In the genomic region with DNA sequence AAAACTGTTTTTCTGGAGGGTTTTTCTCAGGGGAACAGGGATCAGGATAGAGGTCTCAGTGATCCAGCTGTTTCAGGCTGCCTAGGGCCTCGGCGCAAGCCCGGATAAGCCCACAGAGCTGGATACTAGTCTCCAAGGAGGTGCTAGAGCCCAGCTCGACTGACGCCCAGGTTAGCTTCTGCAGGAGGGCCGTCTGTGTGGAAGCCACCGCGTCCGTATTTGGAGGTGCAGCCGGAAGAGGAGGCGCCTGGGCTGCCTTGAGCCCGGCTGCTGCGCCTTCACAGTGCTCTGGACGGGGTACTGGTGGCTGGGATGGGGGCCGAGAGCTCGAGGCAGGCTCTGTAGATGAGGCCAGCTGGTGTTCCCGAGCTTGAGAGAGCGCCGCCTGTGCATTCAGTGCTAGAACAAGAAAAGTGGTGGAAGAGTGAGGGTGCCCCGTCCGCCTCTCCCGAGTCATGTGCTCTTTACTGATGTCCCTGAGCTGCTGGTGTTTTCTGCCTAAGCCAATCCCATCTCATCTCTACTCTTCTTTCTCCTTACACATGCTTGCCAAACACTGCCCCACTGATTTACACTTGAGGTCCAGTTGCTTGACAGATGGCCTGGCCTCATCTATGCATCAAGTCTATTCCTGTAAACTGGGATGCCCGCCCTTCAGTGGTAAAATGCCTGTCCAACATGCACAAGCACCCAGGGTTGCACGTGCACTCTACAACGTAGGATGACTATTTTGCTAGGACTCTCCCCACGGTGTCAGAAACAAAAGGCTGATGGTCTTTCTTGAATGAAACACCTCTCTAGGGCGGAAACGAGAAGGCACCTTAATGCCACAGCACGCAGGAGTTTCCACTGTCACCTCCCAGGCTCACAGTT, we compare ENCODE assay signal across 10 mouse cellular contexts. TPM values are rescaled to one million over a fixed set of nuclear protein-coding genes. Genes with fewer than 3 reads are reported as not detected.
DNase-seq lines count a peak whose midpoint lies in the region; ATAC-seq and TF ChIP-seq lines count a peak whose summit lies in the region.
"Had no signal": no experiment of that assay in that cellular context is flagged by ENCODE, and none has a peak within 500 bp of the region (broad histone marks: within the 10 kb centered on the region; RNA-seq: fewer than 3 reads in every experiment).

No protein-coding gene starts in this region.

- no peak for DNase-seq in heart, adult 18-20 months
- no peak for DNase-seq in MEL (ENCODE audit: low read depth, low spot score)
- DNase-seq in forebrain, embryonic 14.5 days (ENCODE audit: low spot score) = no peak
- peak; percentile 40 to 44 for DNase-seq in kidney, postnatal 25 days
- DNase-seq in gastrocnemius, adult 8-10 months (ENCODE audit: low spot score in 2 of 2) = no peak
- no peak for DNase-seq in adrenal gland, postnatal 25 days

- H3K27ac ChIP-seq in heart, embryonic 11.5 days (ENCODE audit: low read depth, low read length) = no peak overlapping the region
- no peak overlapping the region for H3K27ac ChIP-seq in MEL (ENCODE audit: control insufficient read depth, low read depth, low read length)
- H3K27ac ChIP-seq in forebrain, embryonic 14.5 days (ENCODE audit: low read depth, low read length) = no peak overlapping the region
- no peak overlapping the region for H3K27ac ChIP-seq in neural tube, embryonic 14.5 days (ENCODE audit: low read depth, low read length)

- TF ChIP-seq RAD21 in MEL (IDR thresholded peaks at IDR 0.05; ENCODE audit: low read depth, low read length) = no peak

- TF ChIP-seq CTCF in MEL (IDR thresholded peaks at IDR 0.05 in 2 of 3, conservative IDR thresholded peaks at IDR 0.05 in 1 of 3; ENCODE audit: control insufficient read depth in 1 of 3, insufficient read depth in 1 of 3, low read depth in 2 of 3, low read length in 3 of 3, poor library complexity in 1 of 3, severe bottlenecking in 1 of 3) = no peak

- H3K9ac ChIP-seq in heart, embryonic 11.5 days (ENCODE audit: low read depth, low read length) = peak overlapping the region; percentile 78
- H3K9ac ChIP-seq in MEL (ENCODE audit: control insufficient read depth, low read depth, low read length, poor library complexity, severe bottlenecking) = peak overlapping the region; percentile 82
- peak overlapping the region; percentile 78 for H3K9ac ChIP-seq in forebrain, embryonic 14.5 days (ENCODE audit: low read length)
- peak overlapping the region; percentile 63 for H3K9ac ChIP-seq in neural tube, embryonic 14.5 days (replicated peaks; ENCODE audit: low read depth, low read length)

- peaks cover 37% of the 10 kb centered on the region for H3K4me1 ChIP-seq in heart, embryonic 11.5 days (ENCODE audit: control insufficient read depth, insufficient read depth, low read length)
- H3K4me1 ChIP-seq in MEL (ENCODE audit: control insufficient read depth in 1 of 2, insufficient read depth in 2 of 2, low read length in 2 of 2) = peaks cover 0 to 38% of the 10 kb centered on the region in 2 experiments; a peak in 2 of 4 replicates
- peaks cover 39% of the 10 kb centered on the region for H3K4me1 ChIP-seq in forebrain, embryonic 14.5 days (ENCODE audit: control insufficient read depth, insufficient read depth, low read length)
- H3K4me1 ChIP-seq in neural tube, embryonic 14.5 days (ENCODE audit: control insufficient read depth, insufficient read depth, low read length) = peaks cover 51% of the 10 kb centered on the region

- no peak for TF ChIP-seq EP300 in MEL (IDR thresholded peaks at IDR 0.05; ENCODE audit: low read depth in 1 of 2, low read length in 2 of 2)

- peak overlapping the region; percentile 87 for H3K4me2 ChIP-seq in heart, embryonic 11.5 days
- H3K4me2 ChIP-seq in forebrain, embryonic 14.5 days (ENCODE audit: low read length) = peak overlapping the region; percentile 99
- H3K4me2 ChIP-seq in neural tube, embryonic 14.5 days (ENCODE audit: low read depth, low read length) = peak overlapping the region; percentile 97

- H3K9me3 ChIP-seq in heart, embryonic 11.5 days (replicated peaks; ENCODE audit: control insufficient read depth, low read length) = no peaks in the 10 kb centered on the region
- no peaks in the 10 kb centered on the region for H3K9me3 ChIP-seq in MEL (replicated peaks; ENCODE audit: insufficient read depth, low read length)
- H3K9me3 ChIP-seq in forebrain, embryonic 14.5 days (replicated peaks; ENCODE audit: control insufficient read depth, low read length) = no peaks in the 10 kb centered on the region
- no peaks in the 10 kb centered on the region for H3K9me3 ChIP-seq in neural tube, embryonic 14.5 days (ENCODE audit: control insufficient read depth, low read length)

- no peaks in the 10 kb centered on the region for H3K36me3 ChIP-seq in heart, embryonic 11.5 days (ENCODE audit: control insufficient read depth, insufficient read depth, low read length)
- H3K36me3 ChIP-seq in MEL (ENCODE audit: control insufficient read depth in 1 of 2, insufficient read depth in 2 of 2, low read length in 2 of 2) = peaks cover 0 to 20% of the 10 kb centered on the region in 2 experiments; a peak in 2 of 4 replicates
- peaks cover 12% of the 10 kb centered on the region for H3K36me3 ChIP-seq in forebrain, embryonic 14.5 days (ENCODE audit: control insufficient read depth, insufficient read depth, low read length)
- no peaks in the 10 kb centered on the region; the same call in 1 of the 2 replicates for H3K36me3 ChIP-seq in neural tube, embryonic 14.5 days (ENCODE audit: control insufficient read depth, insufficient read depth, low read length)

- H3K4me3 ChIP-seq in heart, embryonic 11.5 days (ENCODE audit: low read depth, low read length) = peak overlapping the region; percentile 67
- H3K4me3 ChIP-seq in MEL (ENCODE audit: control insufficient read depth in 1 of 2, insufficient read depth in 1 of 2, low read depth in 2 of 2, low read length in 2 of 2) = peak overlapping the region; percentile 66 to 89
- peak overlapping the region; percentile 99 for H3K4me3 ChIP-seq in forebrain, embryonic 14.5 days (ENCODE audit: low read depth, low read length)
- peak overlapping the region; percentile 76 for H3K4me3 ChIP-seq in neural tube, embryonic 14.5 days (ENCODE audit: low read depth, low read length)

- ATAC-seq in heart, embryonic 11.5 days (replicated peaks; ENCODE audit: insufficient number of reproducible peaks, low FRiP score, low TSS enrichment) = no peak
- ATAC-seq in forebrain, embryonic 14.5 days = no peak
- ATAC-seq in neural tube, embryonic 14.5 days (ENCODE audit: low read depth) = no peak

- peaks cover 34% of the 10 kb centered on the region for H3K79me2 ChIP-seq in MEL (ENCODE audit: control insufficient read depth, insufficient read depth, low read length, poor library complexity)

- 75% methylated on average over 29 of the region's 29 CpGs for WGBS in heart, embryonic 11.5 days (ENCODE audit: insufficient replicate concordance)
- WGBS in forebrain, embryonic 14.5 days = 72% methylated on average over 29 of the region's 29 CpGs
- 75% methylated on average over 29 of the region's 29 CpGs for WGBS in neural tube, embryonic 14.5 days

- H3K27me3 ChIP-seq in heart, embryonic 11.5 days (ENCODE audit: control insufficient read depth, insufficient read depth, low read length) = no peaks in the 10 kb centered on the region
- H3K27me3 ChIP-seq in MEL (ENCODE audit: control insufficient read depth in 1 of 2, insufficient read depth in 2 of 2, low read length in 2 of 2) = no peaks in the 10 kb centered on the region
- no peaks in the 10 kb centered on the region for H3K27me3 ChIP-seq in forebrain, embryonic 14.5 days (replicated peaks; ENCODE audit: control insufficient read depth, insufficient read depth, low read length)
- no peaks in the 10 kb centered on the region for H3K27me3 ChIP-seq in neural tube, embryonic 14.5 days (ENCODE audit: control insufficient read depth, insufficient read depth, low read length)
- H3K27me3 ChIP-seq: Patski had no signal

- no peak for TF ChIP-seq POLR2A in MEL (IDR thresholded peaks at IDR 0.05; ENCODE audit: control insufficient read depth in 1 of 2, insufficient read depth in 1 of 2, low read depth in 1 of 2, low read length in 2 of 2, poor library complexity in 1 of 2)

RNA-seq across cellular contexts. Expression of a gene that starts 1.1 kb away (rescaled TPM):
- polyA plus RNA-seq in heart, embryonic 11.5 days (2014; fragmentation: Nextera tagmentation; extraction: Ambion mirVana) = 75.5 and 81.6 TPM in 2 replicates
- total RNA-seq in heart, adult 18-20 months (2021) = 10 to 100 TPM; 21.6 to 26.0 TPM
- total RNA-seq in MEL (2012; rRNA removed) = 29.6 and 35.9 TPM in 2 replicates
- 10 to 100 TPM in 1 of 2 experiments, not detected in 1; 60.2 TPM for polyA plus RNA-seq in MEL (2012; ENCODE audit: insufficient read depth in 1 of 2, insufficient read length in 2 of 2, low read depth in 1 of 2, low replicate concordance in 2 of 2, missing spikeins in 1 of 2)
- 204 and 233 TPM in 2 replicates for polyA plus RNA-seq in forebrain, embryonic 14.5 days (2014; fragmentation: Nextera tagmentation; extraction: Ambion mirVana)
- 145 and 152 TPM in 2 replicates for polyA plus RNA-seq in neural tube, embryonic 14.5 days (2014; fragmentation: Nextera tagmentation; extraction: Ambion mirVana)
- 10 to 100 TPM; 17.0 to 18.5 (median 18.2) TPM for total RNA-seq in gastrocnemius, adult 8-10 months (2022)
- total RNA-seq in adrenal gland, postnatal 25 days (2021) = 44.8 and 59.4 TPM in 2 replicates

RNA-seq across cellular contexts. Expression of a gene that starts 4.4 kb away (rescaled TPM):
- polyA plus RNA-seq in heart, embryonic 11.5 days (2014; fragmentation: Nextera tagmentation; extraction: Ambion mirVana) = 54.8 and 68.0 TPM in 2 replicates
- total RNA-seq in heart, adult 18-20 months (2021) = 100 to 1,000 TPM; 134 to 144 TPM
- total RNA-seq in MEL (2012; rRNA removed) = 60.6 and 63.2 TPM in 2 replicates
- polyA plus RNA-seq in MEL (2012; ENCODE audit: insufficient read depth in 1 of 2, insufficient read length in 2 of 2, low read depth in 1 of 2, low replicate concordance in 2 of 2, missing spikeins in 1 of 2) = 100 to 1,000 TPM in 1 of 2 experiments, 10 to 100 TPM in 1; 77.3 to 113 TPM
- polyA plus RNA-seq in forebrain, embryonic 14.5 days (2014; fragmentation: Nextera tagmentation; extraction: Ambion mirVana) = 7.0 and 10.1 TPM in 2 replicates
- 7.8 and 8.9 TPM in 2 replicates for polyA plus RNA-seq in neural tube, embryonic 14.5 days (2014; fragmentation: Nextera tagmentation; extraction: Ambion mirVana)
- total RNA-seq in gastrocnemius, adult 8-10 months (2022) = 100 to 1,000 TPM; 195 to 259 (median 242) TPM
- 35.7 and 40.9 TPM in 2 replicates for total RNA-seq in adrenal gland, postnatal 25 days (2021)

RNA-seq across cellular contexts. Expression of a gene that starts 10.2 kb away (rescaled TPM):
- 9.3 and 9.8 TPM in 2 replicates for polyA plus RNA-seq in heart, embryonic 11.5 days (2014; fragmentation: Nextera tagmentation; extraction: Ambion mirVana)
- total RNA-seq in heart, adult 18-20 months (2021) = 10 to 100 TPM; 30.4 to 35.5 TPM
- total RNA-seq in MEL (2012; rRNA removed) = 0.39 TPM in 1 of 2 replicates, not detected in the other
- polyA plus RNA-seq in MEL (2012; ENCODE audit: insufficient read depth in 1 of 2, insufficient read length in 2 of 2, low read depth in 1 of 2, low replicate concordance in 2 of 2, missing spikeins in 1 of 2) = not detected
- 8.5 and 10.7 TPM in 2 replicates for polyA plus RNA-seq in forebrain, embryonic 14.5 days (2014; fragmentation: Nextera tagmentation; extraction: Ambion mirVana)
- polyA plus RNA-seq in neural tube, embryonic 14.5 days (2014; fragmentation: Nextera tagmentation; extraction: Ambion mirVana) = 14.0 and 25.7 TPM in 2 replicates
- total RNA-seq in gastrocnemius, adult 8-10 months (2022) = 10 to 100 TPM; 32.6 to 42.8 (median 39.2) TPM
- 275 and 334 TPM in 2 replicates for total RNA-seq in adrenal gland, postnatal 25 days (2021)

RNA-seq across cellular contexts. Expression of a gene that starts 26.4 kb away (rescaled TPM):
- polyA plus RNA-seq in heart, embryonic 11.5 days (2014; fragmentation: Nextera tagmentation; extraction: Ambion mirVana) = not detected in 2 replicates
- total RNA-seq in heart, adult 18-20 months (2021) = not detected
- total RNA-seq in MEL (2012; rRNA removed) = 0.16 and 0.23 TPM in 2 replicates
- polyA plus RNA-seq in MEL (2012; ENCODE audit: insufficient read depth in 1 of 2, insufficient read length in 2 of 2, low read depth in 1 of 2, low replicate concordance in 2 of 2, missing spikeins in 1 of 2) = under 1 TPM in 1 of 2 experiments, not detected in 1; 0.60 TPM
- 0.17 TPM in 1 of 2 replicates, not detected in the other for polyA plus RNA-seq in forebrain, embryonic 14.5 days (2014; fragmentation: Nextera tagmentation; extraction: Ambion mirVana)
- not detected in 2 replicates for polyA plus RNA-seq in neural tube, embryonic 14.5 days (2014; fragmentation: Nextera tagmentation; extraction: Ambion mirVana)
- total RNA-seq in gastrocnemius, adult 8-10 months (2022) = not detected
- not detected in 2 replicates for total RNA-seq in adrenal gland, postnatal 25 days (2021)
- total RNA-seq: layer of hippocampus, adult 18-20 months had no signal

RNA-seq across cellular contexts. Expression of a gene that starts 40.7 kb away (rescaled TPM):
- 54.8 and 59.4 TPM in 2 replicates for polyA plus RNA-seq in heart, embryonic 11.5 days (2014; fragmentation: Nextera tagmentation; extraction: Ambion mirVana)
- 10 to 100 TPM; 55.1 to 67.8 TPM for total RNA-seq in heart, adult 18-20 months (2021)
- 35.5 and 36.0 TPM in 2 replicates for total RNA-seq in MEL (2012; rRNA removed)
- polyA plus RNA-seq in MEL (2012; ENCODE audit: insufficient read depth in 1 of 2, insufficient read length in 2 of 2, low read depth in 1 of 2, low replicate concordance in 2 of 2, missing spikeins in 1 of 2) = 10 to 100 TPM in 1 of 2 experiments, not detected in 1; 64.1 TPM
- 56.1 and 67.9 TPM in 2 replicates for polyA plus RNA-seq in forebrain, embryonic 14.5 days (2014; fragmentation: Nextera tagmentation; extraction: Ambion mirVana)
- polyA plus RNA-seq in neural tube, embryonic 14.5 days (2014; fragmentation: Nextera tagmentation; extraction: Ambion mirVana) = 78.5 and 78.6 TPM in 2 replicates
- 10 to 100 TPM; 71.4 to 91.0 (median 82.6) TPM for total RNA-seq in gastrocnemius, adult 8-10 months (2022)
- total RNA-seq in adrenal gland, postnatal 25 days (2021) = 104 and 120 TPM in 2 replicates

Comparison
In these comparisons a context has a peak if more than half of its experiments do, and no peak if none do; other contexts are left out.
1. DNase-seq: peak in kidney, postnatal 25 days (2 of 2); none in heart, adult 18-20 months (0 of 2), MEL (single experiment), forebrain, embryonic 14.5 days (single experiment), gastrocnemius, adult 8-10 months (0 of 2) and adrenal gland, postnatal 25 days (single experiment).
2. RNA of a gene that starts 10.2 kb away (total RNA-seq): 275 to 334 TPM in adrenal gland, postnatal 25 days, 32.6 to 42.8 TPM in gastrocnemius, adult 8-10 months and 30.4 to 35.5 TPM in heart, adult 18-20 months; 0.39 TPM in MEL; every median in the first group is over 10 times any median in the second.
3. Peak in every context shown above with its lines, with median percentiles within 50 percentile points of each other: H3K4me2 ChIP-seq, H3K4me3 ChIP-seq and H3K9ac ChIP-seq.